Mouse (Mus musculus): ENCODE measurements around the gene Gm45233.

DNA sequence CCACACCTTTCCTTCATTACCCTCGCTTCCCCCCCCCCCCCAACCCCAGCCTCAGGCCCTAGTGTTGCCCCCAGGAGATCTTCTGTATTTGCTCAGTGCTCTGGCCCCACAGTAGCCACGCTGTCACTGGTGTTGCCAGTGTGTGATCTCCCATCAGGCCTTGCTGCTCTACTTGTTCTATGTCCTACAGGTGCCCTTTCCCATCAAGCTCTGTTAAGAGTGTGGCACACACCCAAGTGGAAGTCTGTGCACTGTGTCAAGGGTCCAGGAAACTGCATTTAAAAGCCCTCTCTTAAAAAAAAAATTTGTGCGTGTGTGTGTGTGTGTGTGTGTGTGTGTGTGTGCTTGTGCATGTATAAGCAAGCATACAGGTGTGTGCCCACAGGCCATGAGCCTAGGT lies 4.3 kb downstream of the Gm45233 start:
- TF ChIP-seq POLR2A (IDR thresholded peaks at IDR 0.05; ENCODE audit: borderline replicate concordance, extremely low read depth, insufficient read depth, insufficient read length, poor library complexity, severe bottlenecking) (no peak), CTCF (IDR thresholded peaks at IDR 0.05; ENCODE audit: borderline replicate concordance, extremely low read depth, insufficient read depth, insufficient read length) (no peak)

Measured in brain, embryonic 14.5 days (tissue).